Mouse (Mus musculus) intestine, postnatal 0 days (tissue): ENCODE measurements around the gene Ddx55. TPM values are rescaled to one million over a fixed set of nuclear protein-coding genes. Genes with fewer than 3 reads are reported as not detected.
A peak's percentile ranks its signal among the peaks of the same experiment; 100 is the strongest.

Experiments used
- ATAC-seq: fragments of 200-750 bp; cut with Nextera tagmentation; 2 replicates; pipeline ENCODE4 v1.8.0; 2017; ENCODE audit warnings: mild to moderate bottlenecking, moderate TSS enrichment, moderate library complexity
- H3K27ac ChIP-seq: fragments of 300-500 bp; sonication (generic); 2 replicates; pipeline ENCODE4 v1.5.1; 2014; ENCODE audit warnings: mild to moderate bottlenecking, low read depth, low read length, moderate library complexity
- H3K27me3 ChIP-seq: fragments of 300-500 bp; sonication (generic); replicated peaks from 2 replicates; pipeline ENCODE4 v1.6.1; 2014; ENCODE audit warnings: low read length, mixed read lengths; ENCODE audit not compliant: control insufficient read depth, insufficient read depth
- H3K36me3 ChIP-seq: fragments of 300-500 bp; sonication (generic); 2 replicates; pipeline ENCODE4 v1.6.1; 2014; ENCODE audit warnings: mild to moderate bottlenecking, moderate library complexity; ENCODE audit not compliant: control insufficient read depth, insufficient read depth
- H3K4me1 ChIP-seq: fragments of 300-500 bp; sonication (generic); replicated peaks from 2 replicates; pipeline ENCODE4 v1.6.1; 2014; ENCODE audit warnings: antibody characterized with exemption, low read length, mixed read lengths; ENCODE audit not compliant: control insufficient read depth, insufficient read depth
- H3K4me2 ChIP-seq: fragments of 300-500 bp; sonication (generic); replicated peaks from 2 replicates; pipeline ENCODE4 v1.6.1; 2014; ENCODE audit warnings: low read depth, mild to moderate bottlenecking, moderate library complexity
- H3K4me3 ChIP-seq: fragments of 300-500 bp; sonication (generic); 2 replicates; pipeline ENCODE4 v1.5.1; 2014; ENCODE audit warnings: low read depth, low read length
- H3K9ac ChIP-seq: fragments of 300-500 bp; sonication (generic); 2 replicates; pipeline ENCODE4 v1.6.1; 2014; ENCODE audit warnings: mild to moderate bottlenecking, low read depth, low read length
- H3K9me3 ChIP-seq: fragments of 300-500 bp; sonication (generic); 2 replicates; pipeline ENCODE4 v1.6.1; 2016; ENCODE audit warnings: mixed run types; ENCODE audit not compliant: control insufficient read depth
- CTCF ChIP-seq: sonication (generic); IDR thresholded peaks from 2 replicates; pipeline ENCODE4 v1.5.1; 2016; ENCODE audit warnings: low read depth, mild to moderate bottlenecking, control low read depth, antibody characterized with exemption, moderate library complexity
- WGBS: fragments of 180-500 bp; shearing (Covaris S2); extraction: QIAGEN DNeasy Blood & Tissue Kit; methylation state at CpG from one replicate; pipeline ENCODE4 v1.1.7; 2014; 5-methylcytosine and 5-hydroxymethylcytosine counted together
- polyA plus RNA-seq: library from polyadenylated mRNA; unstranded; fragments of >200 nt; fragmentation: Nextera tagmentation; extraction: Ambion mirVana; gene quantifications from 2 replicates; pipeline ENCODE4 v1.2.1, GENCODE M21; 2015

Ddx55 gene
- polyA plus RNA-seq, 1 experiment from 2014 or later: 6.3 TPM

DNA sequence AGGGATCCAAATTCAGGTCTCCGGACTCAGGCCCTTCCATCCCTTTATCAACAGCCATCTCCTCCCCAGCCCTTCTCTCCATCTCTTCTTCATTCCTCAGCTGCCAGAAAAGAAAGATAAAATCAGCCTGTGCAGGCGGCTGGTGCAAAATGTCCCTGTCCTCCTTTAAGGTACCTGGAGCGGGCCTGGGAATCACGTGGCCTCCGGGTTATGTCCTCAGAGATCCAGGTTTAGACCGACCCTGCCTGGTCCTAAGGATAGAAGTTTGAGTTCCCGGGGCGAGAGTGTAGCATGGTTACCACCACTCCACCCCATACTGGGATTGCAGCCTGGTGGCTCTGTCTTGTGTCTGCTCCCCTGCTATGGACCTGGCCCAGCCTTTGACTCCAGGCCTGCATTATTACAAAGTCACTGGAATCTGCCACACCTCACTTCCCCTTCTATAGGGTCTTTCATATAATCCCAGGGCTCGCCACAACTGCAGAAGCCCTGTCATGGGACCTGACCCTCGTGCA lies 42.1 kb upstream of the Ddx55 start:
- H3K27me3 ChIP-seq: no peaks in the 10 kb centered on the region
- no peaks in the 10 kb centered on the region for H3K9me3 ChIP-seq
- H3K4me2 ChIP-seq: no peak overlapping the region
- H3K36me3 ChIP-seq: no peaks in the 10 kb centered on the region; the same call in 1 of the 2 replicates
- H3K4me3 ChIP-seq: no peak overlapping the region
- no peak overlapping the region for H3K27ac ChIP-seq
- WGBS: 89% methylated on average over 10 of the region's 10 CpGs
- no peak for TF ChIP-seq CTCF
- no peak for ATAC-seq
- no peak overlapping the region for H3K9ac ChIP-seq
- H3K4me1 ChIP-seq: no peaks in the 10 kb centered on the region

DNA sequence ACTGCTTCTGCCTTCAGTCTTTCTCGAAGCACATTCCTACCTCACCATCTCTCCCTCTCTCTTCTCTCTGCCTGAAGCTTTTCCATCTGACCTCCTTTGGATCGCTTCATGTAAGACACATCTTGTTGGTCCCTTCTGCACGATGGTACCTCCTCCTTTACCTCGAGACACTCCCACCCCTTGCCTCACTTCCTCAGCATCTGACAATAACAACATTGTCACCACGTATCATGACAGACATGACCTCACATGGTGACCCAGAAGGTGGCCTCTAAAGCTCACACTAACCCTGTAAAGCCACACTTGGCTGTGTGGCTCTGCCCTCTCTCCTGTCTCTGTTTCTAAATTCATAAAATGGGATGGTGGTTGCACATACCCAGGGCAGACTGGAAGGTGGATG lies 36.9 kb upstream of the Ddx55 start:
- no peak overlapping the region for H3K9ac ChIP-seq
- H3K4me1 ChIP-seq: no peaks in the 10 kb centered on the region
- no peak overlapping the region for H3K4me2 ChIP-seq
- no peak overlapping the region for H3K4me3 ChIP-seq
- no peak for ATAC-seq
- H3K36me3 ChIP-seq: peaks cover 3% of the 10 kb centered on the region; the same call in 1 of the 2 replicates
- H3K27ac ChIP-seq: no peak overlapping the region
- no peaks in the 10 kb centered on the region for H3K9me3 ChIP-seq
- no peaks in the 10 kb centered on the region for H3K27me3 ChIP-seq
- TF ChIP-seq CTCF: no peak
- WGBS: 83% methylated on average over 5 of the region's 5 CpGs

GRCm38 (mm10) chr5:124518648-124519047 lies 34.0 kb upstream of the Ddx55 start:
- Histone ChIP-seq H3K9ac (no peak overlapping the region), H3K36me3 (peaks cover 4% of the 10 kb centered on the region; the same call in 1 of the 2 replicates), H3K9me3 (no peaks in the 10 kb centered on the region), H3K27me3 (no peaks in the 10 kb centered on the region), H3K4me2 (no peak overlapping the region), H3K4me3 (no peak overlapping the region), H3K27ac (no peak overlapping the region), H3K4me1 (no peaks in the 10 kb centered on the region)
- TF ChIP-seq CTCF: no peak
- no peak for ATAC-seq
- WGBS: 91% methylated on average over 10 of the region's 10 CpGs

- 88% methylated on average over 4 of the region's 4 CpGs for WGBS
- H3K4me3 ChIP-seq: no peak overlapping the region
- no peak for ATAC-seq
- H3K9ac ChIP-seq: no peak overlapping the region
- H3K4me2 ChIP-seq: no peak overlapping the region
- H3K4me1 ChIP-seq: no peaks in the 10 kb centered on the region
- no peaks in the 10 kb centered on the region for H3K27me3 ChIP-seq
- no peaks in the 10 kb centered on the region for H3K9me3 ChIP-seq
- H3K27ac ChIP-seq: no peak overlapping the region
- no peak for TF ChIP-seq CTCF
- H3K36me3 ChIP-seq: 0 out of 2 replicates have a peak, but pooled peaks cover 4% of the 10 kb centered on the region
Measured at GRCm38 (mm10) chr5:124521588-124521987, 31.1 kb upstream of the Ddx55 start.

DNA sequence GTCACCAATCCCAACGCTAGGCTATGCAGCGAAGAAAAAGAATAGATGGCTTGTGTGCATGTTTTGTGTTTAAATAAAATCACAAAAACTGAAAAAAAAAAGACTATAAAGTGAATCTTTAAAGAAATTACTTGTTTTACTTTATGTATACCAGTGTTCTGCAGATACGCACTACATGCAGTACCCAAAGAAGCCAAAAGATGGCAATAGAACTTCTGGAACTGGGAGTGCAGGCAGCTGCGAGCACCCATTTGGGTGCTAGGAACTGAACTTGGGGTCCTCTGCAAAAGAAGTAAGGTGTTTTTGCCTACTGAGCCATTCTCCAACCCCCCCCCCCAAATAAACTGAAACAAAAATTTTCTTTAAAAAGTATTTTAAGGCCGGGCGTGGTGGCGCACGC lies 29.6 kb upstream of the Ddx55 start:
- peak; percentile 52 for TF ChIP-seq CTCF
- Histone ChIP-seq H3K4me2 (no peak overlapping the region), H3K9ac (no peak overlapping the region), H3K9me3 (no peaks in the 10 kb centered on the region), H3K27me3 (no peaks in the 10 kb centered on the region), H3K36me3 (0 out of 2 replicates have a peak, but pooled peaks cover 4% of the 10 kb centered on the region), H3K27ac (no peak overlapping the region), H3K4me3 (no peak overlapping the region), H3K4me1 (no peaks in the 10 kb centered on the region)
- no peak for ATAC-seq
- 95% methylated on average over 8 of the region's 8 CpGs for WGBS

DNA sequence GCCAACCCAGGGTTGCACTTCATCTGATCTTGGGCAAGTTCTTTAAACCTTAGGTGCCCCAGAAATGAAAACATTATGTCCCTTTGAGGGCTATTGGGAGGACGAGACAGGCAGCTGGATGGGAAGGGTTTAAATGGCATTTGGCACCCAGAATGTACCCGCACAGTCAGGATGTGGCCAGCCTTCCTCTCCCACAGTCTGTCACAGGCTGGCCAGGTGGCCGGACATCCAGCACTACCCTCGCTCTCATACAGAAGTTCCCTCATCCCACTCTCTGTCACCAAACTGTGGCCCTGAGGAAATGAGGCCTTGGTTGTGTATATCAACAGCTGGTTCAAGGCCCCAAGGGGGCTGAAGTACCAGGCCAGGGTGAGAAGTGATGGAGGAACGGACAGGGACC lies 27.7 kb upstream of the Ddx55 start:
- H3K4me3 ChIP-seq: no peak overlapping the region
- no peaks in the 10 kb centered on the region for H3K27me3 ChIP-seq
- no peak overlapping the region for H3K4me2 ChIP-seq
- H3K9me3 ChIP-seq: no peaks in the 10 kb centered on the region
- no peak for TF ChIP-seq CTCF
- 86% methylated on average over 5 of the region's 5 CpGs for WGBS
- no peak overlapping the region for H3K27ac ChIP-seq
- ATAC-seq: no peak
- 0 out of 2 replicates have a peak, but pooled peaks cover 4% of the 10 kb centered on the region for H3K36me3 ChIP-seq
- H3K4me1 ChIP-seq: no peaks in the 10 kb centered on the region
- no peak overlapping the region for H3K9ac ChIP-seq
